Mouse (Mus musculus): Measurements from ENCODE around the gene Ktn1.

Gene Ktn1

GRCm38 (mm10) chr14:47665061-47665778 is 17.0 kb downstream of the Ktn1 start:
- no peak for DNase-seq (ENCODE audit: low spot score)

GRCm38 (mm10) chr14:47668096-47668495 is 19.8 kb downstream of the Ktn1 start:
- no peak for DNase-seq (ENCODE audit: low spot score)

GRCm38 (mm10) chr14:47682886-47683285 is 34.6 kb downstream of the Ktn1 start:
- no peak for DNase-seq (ENCODE audit: low spot score)

- DNase-seq (ENCODE audit: low spot score), result no peak
Observed at GRCm38 (mm10) chr14:47684579-47684978, 36.3 kb downstream of the Ktn1 start.

GRCm38 (mm10) chr14:47699126-47699525 is 50.9 kb downstream of the Ktn1 start:
- no peak for DNase-seq (ENCODE audit: low spot score)

GRCm38 (mm10) chr14:47709546-47709945 is 61.3 kb downstream of the Ktn1 start:
- no peak for DNase-seq (ENCODE audit: low spot score)

- no peak for DNase-seq (ENCODE audit: low spot score)
Observed at GRCm38 (mm10) chr14:47715771-47716170, 67.5 kb downstream of the Ktn1 start.

- no peak for DNase-seq (ENCODE audit: low spot score)
Observed at GRCm38 (mm10) chr14:47717916-47718606, 69.8 kb downstream of the Ktn1 start.

- DNase-seq (ENCODE audit: low spot score), result no peak
Observed at GRCm38 (mm10) chr14:47720023-47720422, 71.8 kb downstream of the Ktn1 start.

GRCm38 (mm10) chr14:47723035-47723434 is 74.8 kb downstream of the Ktn1 start:
- no peak for DNase-seq (ENCODE audit: low spot score)

- DNase-seq (ENCODE audit: low spot score), result no peak
Observed at GRCm38 (mm10) chr14:47728594-47728993, 80.3 kb downstream of the Ktn1 start.

GRCm38 (mm10) chr14:47735354-47735753 is 87.1 kb downstream of the Ktn1 start:
- no peak for DNase-seq (ENCODE audit: low spot score)

- DNase-seq (ENCODE audit: low spot score), result no peak
Observed at GRCm38 (mm10) chr14:47736471-47736870, 88.2 kb downstream of the Ktn1 start.

GRCm38 (mm10) chr14:47740316-47740996 is 92.2 kb downstream of the Ktn1 start:
- no peak for DNase-seq (ENCODE audit: low spot score)

GRCm38 (mm10) chr14:47741046-47741445 is 92.8 kb downstream of the Ktn1 start:
- no peak for DNase-seq (ENCODE audit: low spot score)

- no peak for DNase-seq (ENCODE audit: low spot score)
Observed at GRCm38 (mm10) chr14:47742674-47743073, 94.4 kb downstream of the Ktn1 start.

- DNase-seq (ENCODE audit: low spot score), result no peak
Observed at GRCm38 (mm10) chr14:47745086-47745485, 96.8 kb downstream of the Ktn1 start.

GRCm38 (mm10) chr14:47747536-47747935 is 99.3 kb downstream of the Ktn1 start:
- DNase-seq (ENCODE audit: low spot score), result no peak

- no peak for DNase-seq (ENCODE audit: low spot score)
Observed at GRCm38 (mm10) chr14:47748714-47749113, 100.5 kb downstream of the Ktn1 start.

GRCm38 (mm10) chr14:47751422-47752205 is 103.4 kb downstream of the Ktn1 start:
- DNase-seq (ENCODE audit: low spot score), result peak; percentile 86

- DNase-seq (ENCODE audit: low spot score), result peak; percentile 23
Observed at GRCm38 (mm10) chr14:47753561-47753960, 105.3 kb downstream of the Ktn1 start.

- no peak for DNase-seq (ENCODE audit: low spot score)
Observed at GRCm38 (mm10) chr14:47754253-47754897, 106.1 kb downstream of the Ktn1 start.

All from embryo, embryonic 10.5 days (tissue).